Mouse (Mus musculus) CD4-positive helper T cell, adult 2 months (primary cell): Measurements from ENCODE around the gene Gm17267.
"Not testable (repeated sequence)": the region's sequence is repeated elsewhere in the genome, so short reads cannot be mapped to it uniquely, and the experiment has no call there.

Experiments
- DNase-seq: peaks from one replicate; pipeline ENCODE4 v3.0.0-alpha.2; 2012; ENCODE audit warnings: low read depth, missing footprints, low spot score

The Gm17267 gene

DNA sequence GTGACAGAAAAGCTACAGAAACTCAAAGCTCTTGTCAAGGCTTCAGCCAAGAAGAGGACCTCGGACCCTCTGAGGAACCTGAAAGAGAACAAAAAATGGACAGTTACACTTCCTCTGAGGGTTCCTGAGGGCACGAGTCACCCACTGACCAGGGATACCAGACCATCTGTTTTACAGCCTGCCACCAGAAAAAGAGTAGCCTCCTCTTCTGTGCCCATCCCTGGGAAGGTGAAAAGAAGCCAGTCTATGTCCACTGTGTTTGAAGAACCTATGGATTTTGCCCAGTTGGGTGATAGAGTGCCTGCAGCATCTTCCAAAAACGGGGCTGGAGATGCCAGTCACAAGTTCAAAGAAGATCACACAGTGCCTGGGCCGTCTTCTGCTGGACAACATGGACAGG lies at the start of gene Gm17267:
TSS of gene Gm17267 (plus strand) at position 301 of the 400 bp plus-strand sequence.
- not testable (repeated sequence) for DNase-seq
